Mouse (Mus musculus): ENCODE results near the gene Zfp869.

GRCm38 (mm10) chr8:69717232-69717580 lies 6.7 kb upstream of the Zfp869 start:
- no peak for TF ChIP-seq CTCF (IDR thresholded peaks at IDR 0.05; ENCODE audit: low read depth)
- no peak for TF ChIP-seq EP300 (optimal IDR thresholded peaks at IDR 0.05)

Data from stomach, postnatal 0 days (tissue).